Mouse (Mus musculus): ENCODE results near the gene Sgms1. TPM values are rescaled to one million over a fixed set of nuclear protein-coding genes. Genes with fewer than 3 reads are reported as not detected.

Sgms1 gene
- polyA plus RNA-seq, 1 experiment from 2014 or later: 21.5 TPM

DNA sequence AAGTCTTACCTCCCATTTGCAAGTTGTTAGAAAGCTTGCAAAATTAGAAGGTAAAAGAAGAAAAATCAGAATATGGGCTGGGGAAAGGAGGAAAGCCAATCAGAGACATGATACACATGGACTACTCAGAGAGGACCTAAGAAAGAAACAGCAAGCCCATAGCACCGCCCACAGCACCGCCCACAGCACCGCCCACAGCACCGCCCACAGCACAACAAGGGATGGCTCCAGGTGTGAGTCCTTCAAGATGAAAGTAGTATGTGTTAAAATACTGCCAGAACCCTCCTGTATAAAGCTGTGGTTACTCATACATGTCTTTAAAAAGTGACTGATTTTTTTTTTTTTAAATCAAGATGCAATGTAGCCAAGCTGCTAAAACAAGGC is 44.8 kb downstream of the Sgms1 start:
- Histone ChIP-seq H3K27ac (peak overlapping the region; percentile 45; the same call in 1 of the 2 replicates), H3K4me2 (peak overlapping the region; percentile 51), H3K9me3 (no peaks in the 10 kb centered on the region), H3K4me1 (peaks cover 11% of the 10 kb centered on the region), H3K27me3 (replicated peaks) (no peaks in the 10 kb centered on the region), H3K36me3 (replicated peaks) (no peaks in the 10 kb centered on the region), H3K4me3 (0 out of 2 replicates have a peak overlapping the region, but pooled peaks have one; percentile 30), H3K9ac (peak overlapping the region; percentile 18; the same call in 1 of the 2 replicates)
- WGBS: 23% methylated on average over 4 of the region's 4 CpGs
- ATAC-seq (replicated peaks): peak; percentile 81

DNA sequence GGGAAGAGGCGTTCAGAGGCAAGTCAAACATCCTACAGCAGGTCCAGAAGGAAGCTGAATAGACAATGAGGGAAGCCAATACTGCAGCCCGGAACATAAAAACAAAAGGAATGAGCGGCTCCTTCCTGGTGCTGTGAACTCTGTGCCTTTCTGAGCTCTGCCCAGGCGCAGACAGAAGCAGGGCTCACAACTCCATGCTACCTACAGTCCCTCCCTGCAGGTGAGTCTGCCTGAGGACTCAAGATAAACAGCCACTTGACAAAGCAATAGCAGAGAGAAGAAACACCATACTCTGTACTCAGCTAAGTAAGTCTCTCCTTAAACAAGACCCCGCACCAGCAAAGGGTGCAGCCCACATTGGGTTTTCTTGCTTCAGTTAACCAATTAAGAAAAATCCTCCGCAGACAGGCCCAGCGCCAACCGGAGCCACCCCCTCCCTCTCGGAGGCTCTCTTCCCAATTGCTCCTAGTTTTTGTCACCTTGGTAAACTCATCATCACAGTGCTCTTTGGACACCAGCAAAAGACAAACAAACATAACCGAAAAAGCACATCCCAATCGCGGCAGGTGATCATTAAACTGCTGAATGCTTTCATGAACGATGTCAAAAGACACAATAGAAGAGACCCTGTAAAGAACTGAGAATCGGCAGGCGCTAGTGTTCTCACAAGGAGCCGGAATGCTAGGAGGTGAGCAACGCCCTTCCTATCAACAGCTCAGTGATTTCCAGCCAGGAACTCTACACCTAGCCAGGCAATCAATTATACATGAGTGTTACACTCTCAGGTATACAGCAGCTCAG is 45.4 kb downstream of the Sgms1 start:
- WGBS: 5% methylated on average over 17 of the region's 17 CpGs
- Histone ChIP-seq H3K27me3 (replicated peaks) (no peaks in the 10 kb centered on the region), H3K9ac (peak overlapping the region; percentile 18; the same call in 1 of the 2 replicates), H3K27ac (peak overlapping the region; percentile 45), H3K4me3 (peak overlapping the region; percentile 30), H3K4me1 (peaks cover 11% of the 10 kb centered on the region), H3K36me3 (replicated peaks) (no peaks in the 10 kb centered on the region), H3K9me3 (no peaks in the 10 kb centered on the region), H3K4me2 (peak overlapping the region; percentile 51)
- peak; percentile 72 for ATAC-seq (replicated peaks)

DNA sequence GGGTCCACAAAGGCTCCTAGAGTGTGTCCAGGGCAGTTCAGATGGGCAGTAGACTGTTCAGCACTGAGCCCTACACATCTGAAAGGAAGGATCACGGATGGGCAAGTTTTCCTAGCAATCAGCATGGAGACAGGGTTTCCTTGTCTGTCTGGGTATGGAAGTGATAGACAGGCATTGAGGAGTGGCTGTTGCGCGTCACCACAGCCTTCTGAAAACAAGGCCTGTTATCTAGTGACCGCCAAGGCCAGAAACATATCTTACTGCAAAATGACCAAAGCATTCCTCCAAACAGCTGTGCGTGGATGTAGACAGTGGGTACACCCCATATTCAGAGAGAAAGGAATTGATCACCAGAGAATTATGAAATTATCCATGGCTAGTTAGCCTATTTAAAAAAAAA is 47.1 kb downstream of the Sgms1 start:
- Histone ChIP-seq H3K4me2 (no peak overlapping the region), H3K27ac (no peak overlapping the region), H3K36me3 (replicated peaks) (no peaks in the 10 kb centered on the region), H3K9me3 (no peaks in the 10 kb centered on the region), H3K4me1 (peaks cover 11% of the 10 kb centered on the region), H3K27me3 (replicated peaks) (no peaks in the 10 kb centered on the region), H3K4me3 (no peak overlapping the region), H3K9ac (no peak overlapping the region)
- WGBS: 64% methylated on average over 5 of the region's 5 CpGs
- no peak for ATAC-seq (replicated peaks)

DNA sequence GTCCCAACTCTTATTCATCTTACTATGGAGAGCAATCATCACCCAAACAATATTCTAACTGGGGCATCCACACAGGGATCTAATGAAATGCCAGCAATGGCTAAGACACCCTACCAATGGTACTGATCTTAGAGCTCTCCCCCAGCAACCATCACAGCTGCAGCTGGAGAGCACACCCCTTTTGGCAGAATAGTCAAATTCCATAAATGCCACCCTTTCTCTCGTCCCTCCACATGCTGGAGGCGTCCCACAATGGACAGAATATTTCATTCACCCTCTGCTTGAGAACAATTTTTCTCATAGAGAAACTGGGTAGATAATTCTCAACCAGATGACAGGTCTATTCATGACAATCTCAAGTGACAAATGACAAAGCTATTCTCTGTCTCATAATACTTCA is 48.4 kb downstream of the Sgms1 start:
- no peak for ATAC-seq (replicated peaks)
- Histone ChIP-seq H3K27me3 (replicated peaks) (no peaks in the 10 kb centered on the region), H3K4me3 (no peak overlapping the region), H3K36me3 (replicated peaks) (no peaks in the 10 kb centered on the region), H3K9me3 (no peaks in the 10 kb centered on the region), H3K27ac (no peak overlapping the region), H3K4me2 (no peak overlapping the region), H3K9ac (no peak overlapping the region), H3K4me1 (peaks cover 11% of the 10 kb centered on the region)
- 59% methylated on average over 2 of the region's 2 CpGs for WGBS

DNA sequence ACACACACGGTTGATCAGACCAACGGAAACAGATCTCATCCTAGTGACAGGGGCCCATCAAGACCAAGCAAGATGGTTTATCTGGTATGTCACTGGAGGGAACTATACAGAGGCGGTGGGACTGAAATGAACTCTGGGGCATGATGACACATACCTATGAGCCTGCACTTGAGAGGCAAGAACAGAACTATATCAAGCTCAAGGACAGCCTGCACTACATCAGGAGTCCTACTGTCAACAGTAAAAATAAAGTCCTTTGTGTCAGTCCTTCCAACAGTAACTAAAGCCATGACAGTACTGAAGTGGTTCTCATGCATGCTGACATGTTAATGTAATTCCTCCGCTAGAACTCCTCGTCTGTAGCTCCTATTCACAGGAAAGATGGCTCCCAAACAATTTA is 49.3 kb downstream of the Sgms1 start:
- no peaks in the 10 kb centered on the region for H3K9me3 ChIP-seq
- H3K9ac ChIP-seq: no peak overlapping the region
- peaks cover 11% of the 10 kb centered on the region for H3K4me1 ChIP-seq
- H3K27ac ChIP-seq: no peak overlapping the region
- no peaks in the 10 kb centered on the region for H3K27me3 ChIP-seq (replicated peaks)
- no peaks in the 10 kb centered on the region for H3K36me3 ChIP-seq (replicated peaks)
- H3K4me2 ChIP-seq: no peak overlapping the region
- ATAC-seq (replicated peaks): no peak
- no peak overlapping the region for H3K4me3 ChIP-seq
- WGBS: 95% methylated on average over 5 of the region's 5 CpGs

DNA sequence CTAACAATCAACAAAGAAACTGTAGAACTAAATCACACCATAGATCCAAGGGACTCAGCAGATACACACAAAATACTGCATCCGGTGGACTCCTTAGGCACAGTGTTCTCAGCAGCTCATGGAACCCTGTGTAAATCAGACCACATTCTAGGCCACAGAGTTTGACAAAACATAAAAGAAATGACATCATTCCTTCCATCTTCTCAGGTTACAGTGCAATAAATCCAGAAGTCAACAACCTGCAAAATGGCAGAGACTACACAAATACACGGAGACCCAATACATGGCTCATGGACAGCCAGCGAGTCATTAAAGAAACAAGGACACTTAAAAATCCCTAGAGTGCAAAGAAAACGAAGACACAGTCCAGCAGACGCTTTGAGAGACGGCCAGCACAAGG is 51.8 kb downstream of the Sgms1 start:
- Histone ChIP-seq H3K9ac (no peak overlapping the region), H3K4me2 (no peak overlapping the region), H3K4me1 (no peaks in the 10 kb centered on the region), H3K27ac (no peak overlapping the region), H3K27me3 (replicated peaks) (no peaks in the 10 kb centered on the region), H3K36me3 (replicated peaks) (no peaks in the 10 kb centered on the region), H3K4me3 (no peak overlapping the region), H3K9me3 (no peaks in the 10 kb centered on the region)
- 55% methylated on average over 6 of the region's 6 CpGs for WGBS
- no peak for ATAC-seq (replicated peaks)

DNA sequence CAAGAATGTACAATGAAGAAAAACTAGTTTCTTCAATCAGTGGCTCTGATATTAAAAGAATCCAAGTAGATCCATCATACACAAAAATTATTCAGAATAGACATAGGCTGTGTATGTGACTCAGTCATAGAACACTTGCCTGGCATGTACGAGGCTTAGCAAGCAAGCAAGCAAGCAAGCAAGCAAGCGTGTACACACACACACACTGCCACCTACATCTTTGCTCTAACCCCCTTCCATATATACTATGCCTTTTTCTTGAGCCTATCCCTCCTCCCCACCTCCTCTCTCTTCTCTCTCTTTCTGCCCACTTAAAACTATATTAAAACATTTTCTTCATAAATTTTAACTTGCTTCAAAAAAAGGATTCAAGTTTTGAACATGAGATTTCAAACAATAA is 54.8 kb downstream of the Sgms1 start:
- WGBS: 96% methylated on average over 2 of the region's 2 CpGs
- H3K9me3 ChIP-seq: no peaks in the 10 kb centered on the region
- no peaks in the 10 kb centered on the region for H3K4me1 ChIP-seq
- H3K36me3 ChIP-seq (replicated peaks): no peaks in the 10 kb centered on the region
- no peak overlapping the region for H3K27ac ChIP-seq
- H3K27me3 ChIP-seq (replicated peaks): no peaks in the 10 kb centered on the region
- H3K9ac ChIP-seq: no peak overlapping the region
- H3K4me3 ChIP-seq: no peak overlapping the region
- H3K4me2 ChIP-seq: no peak overlapping the region
- no peak for ATAC-seq (replicated peaks)

DNA sequence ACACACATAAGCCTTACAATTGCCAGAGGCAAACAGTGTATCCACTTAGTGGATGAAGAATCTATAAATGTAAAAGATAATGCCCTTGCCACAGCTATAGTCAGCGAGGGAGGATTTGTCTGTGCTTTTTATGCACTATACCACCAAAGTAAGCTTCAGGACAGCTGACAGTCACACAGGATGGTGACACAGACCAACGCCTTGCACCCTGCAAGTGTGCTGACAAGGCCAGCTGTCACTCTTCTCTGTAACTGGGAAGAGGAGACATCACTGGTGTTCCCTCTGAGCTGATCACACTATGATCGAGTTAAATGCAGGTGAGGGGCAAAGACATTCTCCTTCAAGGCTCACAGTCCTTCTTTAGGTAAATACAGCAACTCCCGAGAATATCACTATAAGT is 56.0 kb downstream of the Sgms1 start:
- Histone ChIP-seq H3K9me3 (no peaks in the 10 kb centered on the region), H3K36me3 (replicated peaks) (no peaks in the 10 kb centered on the region), H3K27me3 (replicated peaks) (no peaks in the 10 kb centered on the region), H3K9ac (no peak overlapping the region), H3K4me1 (no peaks in the 10 kb centered on the region), H3K27ac (no peak overlapping the region), H3K4me3 (no peak overlapping the region), H3K4me2 (no peak overlapping the region)
- WGBS: 83% methylated on average over 4 of the region's 4 CpGs
- ATAC-seq (replicated peaks): no peak

DNA sequence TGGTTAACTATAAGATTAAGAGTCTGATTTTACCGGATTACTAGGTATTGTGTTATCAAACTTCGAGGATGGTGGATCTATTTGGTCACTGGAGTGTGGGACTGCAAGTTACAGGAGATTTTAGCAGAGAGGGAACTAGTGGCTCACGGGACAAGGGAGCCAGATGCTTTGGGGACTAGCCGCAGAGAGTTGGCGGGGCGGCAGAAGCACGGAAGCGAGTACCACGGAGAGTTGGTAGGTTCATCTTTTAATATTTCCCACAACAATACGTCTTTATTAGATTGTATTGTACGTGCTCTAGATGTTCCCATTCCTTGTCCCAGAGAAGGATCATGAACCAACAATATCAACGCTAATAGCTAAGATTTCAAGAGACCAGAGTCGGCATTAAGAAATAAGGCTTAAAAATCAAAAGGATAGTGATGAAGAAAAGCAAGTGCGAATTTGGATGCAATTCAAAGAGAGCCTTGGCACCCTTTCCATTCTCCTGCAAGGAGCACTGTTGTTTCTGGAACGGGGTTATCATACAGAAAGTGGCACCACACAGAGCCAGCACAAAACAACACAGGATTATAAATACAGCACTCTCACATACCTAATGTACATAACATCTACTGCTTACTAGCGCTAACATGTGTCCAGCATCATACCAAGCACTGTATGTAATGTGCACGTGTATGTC is 56.6 kb downstream of the Sgms1 start:
- no peaks in the 10 kb centered on the region for H3K36me3 ChIP-seq (replicated peaks)
- no peaks in the 10 kb centered on the region for H3K27me3 ChIP-seq (replicated peaks)
- no peak overlapping the region for H3K4me3 ChIP-seq
- H3K4me1 ChIP-seq: no peaks in the 10 kb centered on the region
- no peak overlapping the region for H3K27ac ChIP-seq
- ATAC-seq (replicated peaks): no peak
- H3K9ac ChIP-seq: no peak overlapping the region
- no peak overlapping the region for H3K4me2 ChIP-seq
- no peaks in the 10 kb centered on the region for H3K9me3 ChIP-seq
- WGBS: 87% methylated on average over 17 of the region's 17 CpGs

DNA sequence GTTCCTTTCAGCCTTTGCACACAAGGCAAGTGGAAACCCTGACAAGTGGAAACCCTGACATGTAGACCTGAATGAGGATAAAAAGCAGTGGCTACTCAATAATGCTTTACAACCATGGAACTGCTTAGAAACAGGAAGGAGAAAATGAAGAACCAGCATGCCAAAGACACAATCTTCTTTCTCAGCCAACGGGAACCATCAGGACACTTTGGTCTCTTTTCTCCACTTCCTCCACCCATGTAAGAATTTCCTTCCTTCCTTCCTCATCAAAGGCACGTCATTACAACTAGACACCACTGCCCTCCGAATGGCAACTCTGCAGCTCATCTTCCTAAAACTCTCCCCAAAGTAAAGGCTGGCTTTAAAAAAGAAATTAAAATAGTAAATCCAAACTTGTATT is 59.3 kb downstream of the Sgms1 start:
- no peak overlapping the region for H3K27ac ChIP-seq
- 91% methylated on average over 3 of the region's 3 CpGs for WGBS
- no peaks in the 10 kb centered on the region for H3K4me1 ChIP-seq
- H3K4me3 ChIP-seq: no peak overlapping the region
- no peak overlapping the region for H3K4me2 ChIP-seq
- no peaks in the 10 kb centered on the region for H3K9me3 ChIP-seq
- no peaks in the 10 kb centered on the region for H3K27me3 ChIP-seq (replicated peaks)
- no peak for ATAC-seq (replicated peaks)
- H3K36me3 ChIP-seq (replicated peaks): no peaks in the 10 kb centered on the region
- H3K9ac ChIP-seq: no peak overlapping the region

DNA sequence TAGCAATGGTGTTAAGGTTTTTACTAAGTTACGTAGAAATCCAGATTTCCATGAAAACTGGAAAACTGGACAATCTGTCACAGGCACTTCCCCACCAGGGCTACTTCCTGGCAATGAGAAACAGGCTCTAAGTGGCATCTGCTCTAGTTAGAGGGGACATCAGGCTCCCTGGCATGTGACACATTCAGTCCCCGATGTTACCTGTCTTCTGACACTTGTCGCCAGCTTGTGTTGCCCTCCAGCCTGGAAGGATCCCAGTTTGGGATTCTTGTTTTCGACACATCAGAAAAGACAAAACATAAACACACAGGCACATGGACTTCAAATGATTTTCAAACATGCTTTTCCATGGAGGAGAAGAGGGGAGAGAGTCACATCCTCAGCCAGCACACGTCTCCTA is 60.0 kb downstream of the Sgms1 start:
- H3K4me2 ChIP-seq: no peak overlapping the region
- H3K27me3 ChIP-seq (replicated peaks): no peaks in the 10 kb centered on the region
- H3K9ac ChIP-seq: no peak overlapping the region
- no peak overlapping the region for H3K27ac ChIP-seq
- no peaks in the 10 kb centered on the region for H3K36me3 ChIP-seq (replicated peaks)
- no peaks in the 10 kb centered on the region for H3K9me3 ChIP-seq
- no peak for ATAC-seq (replicated peaks)
- WGBS: 89% methylated on average over 5 of the region's 5 CpGs
- no peaks in the 10 kb centered on the region for H3K4me1 ChIP-seq
- H3K4me3 ChIP-seq: no peak overlapping the region

DNA sequence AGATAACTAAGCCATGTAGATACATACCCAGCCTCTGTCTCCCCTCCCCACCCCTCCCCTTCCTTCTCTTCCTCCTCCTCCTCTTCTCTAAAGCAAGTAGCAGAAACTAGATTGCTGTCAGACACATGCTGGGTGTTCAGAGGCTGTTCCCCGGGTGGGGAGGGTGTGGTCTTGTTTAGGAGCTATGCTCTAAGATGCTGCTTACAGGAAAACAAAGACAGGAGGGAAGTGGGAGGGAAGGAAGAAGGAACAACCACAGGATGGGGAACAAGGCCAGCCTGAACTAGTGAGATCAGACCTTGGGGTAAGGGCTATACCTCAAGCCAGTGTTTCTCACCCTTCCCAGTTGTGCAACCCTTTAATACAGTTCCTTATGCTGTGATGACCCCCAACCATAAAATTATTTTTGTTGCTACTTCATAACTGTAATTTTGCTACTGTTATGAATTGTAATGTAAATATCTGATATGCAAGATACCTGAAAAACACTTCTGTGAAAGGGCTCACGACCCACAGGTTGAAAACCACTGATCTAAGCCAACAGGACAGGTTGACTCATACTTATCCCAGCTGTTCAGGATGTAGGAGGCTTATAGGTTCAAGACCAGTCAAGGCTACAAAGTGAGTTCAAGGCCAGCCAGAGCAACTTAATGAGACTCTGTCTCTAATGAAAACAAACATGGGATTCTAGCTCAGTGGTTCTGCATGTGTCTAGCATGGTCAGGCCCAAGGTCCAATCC is 61.3 kb downstream of the Sgms1 start:
- no peaks in the 10 kb centered on the region for H3K9me3 ChIP-seq
- H3K27ac ChIP-seq: no peak overlapping the region
- no peak overlapping the region for H3K4me3 ChIP-seq
- H3K4me1 ChIP-seq: no peaks in the 10 kb centered on the region
- WGBS: 45% methylated on average over 2 of the region's 2 CpGs
- ATAC-seq (replicated peaks): no peak
- H3K36me3 ChIP-seq (replicated peaks): no peaks in the 10 kb centered on the region
- H3K27me3 ChIP-seq (replicated peaks): no peaks in the 10 kb centered on the region
- no peak overlapping the region for H3K4me2 ChIP-seq
- no peak overlapping the region for H3K9ac ChIP-seq

All from midbrain, embryonic 15.5 days (tissue).